Mouse (Mus musculus) layer of hippocampus, adult 2 months (tissue): Measurements from ENCODE around the gene Aig1. TPM values are rescaled to one million over a fixed set of nuclear protein-coding genes. Genes with fewer than 3 reads are reported as not detected.
A peak's percentile ranks its signal among the peaks of the same experiment; 100 is the strongest.

Experiments used
- DNase-seq, 2 experiments: peaks; one replicate each; pipeline ENCODE4 v3.0.0; 2022; ENCODE audit warnings: low spot score in 2 of 2
- H3K27ac ChIP-seq: fragments of 200-600 bp; 2 replicates; pipeline ENCODE4 v1.8.1; 2022
- H3K4me3 ChIP-seq: fragments of 200-600 bp; 2 replicates; pipeline ENCODE4 v1.8.1; 2022; ENCODE audit warnings: mild to moderate bottlenecking
- CTCF ChIP-seq: fragments of 200-600 bp; conservative IDR thresholded peaks from 2 replicates; pipeline ENCODE4 v1.8.1; 2022; ENCODE audit warnings: antibody characterized with exemption, mild to moderate bottlenecking, moderate library complexity
- total RNA-seq, 2 experiments: library from RNA; stranded (reverse); gene quantifications; 2 replicates each; pipeline ENCODE4 v1.2.3; 2021

Gene Aig1
- total RNA-seq, 2 experiments from 2014 or later, result 57.3 to 61.1 TPM

- no peak overlapping the region for H3K27ac ChIP-seq
- no peak for DNase-seq
- no peak overlapping the region for H3K4me3 ChIP-seq
- TF ChIP-seq CTCF, result no peak
These were observed 166.1 kb downstream of the Aig1 start for GRCm38 (mm10) chr10:13702688-13703087.

- DNase-seq, result no peak
- H3K4me3 ChIP-seq, result no peak overlapping the region
- no peak overlapping the region for H3K27ac ChIP-seq
- TF ChIP-seq CTCF, result no peak
These were observed 166.7 kb downstream of the Aig1 start for GRCm38 (mm10) chr10:13702043-13702442.

GRCm38 (mm10) chr10:13696326-13696725 is 172.5 kb downstream of the Aig1 start:
- no peak for DNase-seq
- H3K27ac ChIP-seq, result no peak overlapping the region
- H3K4me3 ChIP-seq, result no peak overlapping the region
- TF ChIP-seq CTCF, result no peak

DNA sequence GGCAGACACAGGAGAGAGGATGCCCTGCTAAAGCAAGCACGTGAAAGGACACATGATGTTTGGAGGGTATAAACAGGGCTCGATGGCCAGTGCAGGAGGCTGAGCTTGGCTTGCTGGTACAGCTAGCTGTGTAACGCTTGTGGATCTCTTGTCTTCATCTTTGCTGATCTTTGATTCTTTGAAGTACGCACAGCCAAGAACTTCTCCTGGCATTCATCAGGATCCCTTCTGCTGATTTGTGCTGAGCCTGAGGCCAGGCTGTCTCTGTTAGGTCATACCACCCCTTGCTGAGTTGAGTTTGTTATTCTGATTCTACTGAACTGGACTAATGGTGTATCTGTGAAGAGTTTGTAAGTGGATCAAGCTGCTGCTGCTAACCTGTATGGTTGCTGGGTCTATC is 175.5 kb downstream of the Aig1 start:
- DNase-seq, result no peak
- TF ChIP-seq CTCF, result no peak
- Histone ChIP-seq H3K4me3 (no peak overlapping the region), H3K27ac (no peak overlapping the region)

DNA sequence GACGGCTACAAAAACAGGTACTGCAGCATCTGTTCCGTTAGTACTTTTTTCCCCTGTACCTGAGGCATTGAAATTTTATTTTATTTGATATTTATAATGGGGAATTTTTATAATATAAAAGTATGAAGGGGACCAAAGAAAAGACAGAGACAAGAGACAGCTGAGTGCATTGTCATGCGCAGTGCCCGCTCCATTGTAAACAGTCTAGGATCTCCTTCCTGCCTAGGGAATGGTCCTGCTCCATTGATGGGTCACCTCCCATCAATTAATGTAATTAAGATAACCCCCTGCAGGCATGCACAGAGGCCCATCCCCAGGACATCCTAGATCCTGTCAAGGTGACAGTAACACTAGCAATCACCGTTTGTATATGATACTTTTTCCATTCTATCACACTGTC is 178.0 kb downstream of the Aig1 start:
- no peak overlapping the region for H3K27ac ChIP-seq
- H3K4me3 ChIP-seq, result no peak overlapping the region
- DNase-seq, result no peak
- no peak for TF ChIP-seq CTCF

GRCm38 (mm10) chr10:13689841-13690590 is 178.8 kb downstream of the Aig1 start:
- no peak for TF ChIP-seq CTCF
- Histone ChIP-seq H3K27ac (no peak overlapping the region), H3K4me3 (no peak overlapping the region)
- no peak for DNase-seq

DNA sequence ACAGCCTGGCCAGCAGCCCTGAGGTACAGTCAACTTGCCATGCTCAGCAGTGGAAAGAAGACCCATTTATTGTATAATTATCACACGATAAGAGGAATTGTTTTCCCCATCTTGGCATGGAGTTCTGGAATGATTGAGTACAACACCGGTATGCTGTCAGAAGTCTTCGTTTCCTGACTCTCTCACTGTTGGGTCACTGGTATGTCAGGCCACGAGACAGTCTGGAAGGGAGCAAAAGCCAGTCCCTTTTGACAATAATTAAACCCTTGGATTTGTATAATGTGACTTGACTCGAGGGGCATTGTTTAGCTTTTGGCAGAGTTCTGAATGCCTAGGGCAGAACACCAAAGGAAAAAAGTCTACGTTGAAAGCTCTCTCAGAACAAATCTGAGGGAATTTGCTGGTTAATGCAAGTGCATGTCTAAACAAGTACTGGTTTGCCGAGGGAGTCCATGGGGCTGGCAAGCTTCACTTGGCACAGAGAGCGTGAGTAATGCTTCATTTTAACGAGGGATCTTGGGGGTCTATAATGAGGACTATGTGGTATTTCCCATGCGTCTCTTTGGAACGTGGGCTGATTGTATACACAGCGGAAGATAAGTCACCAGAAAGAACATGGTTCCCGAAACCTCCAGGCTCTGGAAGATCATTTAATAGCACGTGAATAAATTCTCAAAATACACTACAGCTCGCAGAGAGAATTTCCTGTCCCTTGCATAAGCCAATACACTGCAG is 180.2 kb downstream of the Aig1 start:
- H3K27ac ChIP-seq, result no peak overlapping the region
- TF ChIP-seq CTCF, result no peak
- DNase-seq, result no peak
- no peak overlapping the region for H3K4me3 ChIP-seq

DNA sequence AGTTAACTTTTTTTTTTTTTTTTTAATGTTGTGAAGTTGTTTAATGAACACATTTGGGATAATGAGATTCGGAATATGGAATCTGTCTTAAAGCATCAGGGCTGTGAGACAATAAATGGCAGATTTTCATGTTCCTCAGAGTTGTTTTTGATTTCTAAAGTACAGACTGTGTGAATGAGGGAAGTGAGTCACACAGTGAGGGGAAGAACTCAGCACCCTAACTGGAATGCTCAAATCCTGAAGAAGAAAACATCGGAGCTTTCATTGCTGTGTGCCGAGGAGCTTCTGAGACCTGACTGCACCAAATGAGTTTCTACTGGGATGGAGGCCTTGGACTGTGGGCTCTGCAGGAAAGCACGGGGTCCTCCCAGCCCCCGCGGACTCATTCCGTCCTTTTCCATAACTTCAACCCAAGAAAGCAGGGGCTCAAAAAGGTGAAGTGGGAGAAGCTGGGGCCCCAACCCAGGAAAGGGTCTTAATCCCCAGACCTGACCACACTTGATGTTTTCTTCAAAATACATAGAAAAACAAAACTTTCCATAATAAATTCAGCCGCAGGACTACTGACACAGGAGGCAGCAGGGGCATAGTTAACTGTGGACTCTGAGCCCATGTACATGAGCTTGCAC is 181.5 kb downstream of the Aig1 start:
- H3K27ac ChIP-seq, result no peak overlapping the region; the same call in 1 of the 2 replicates
- DNase-seq, result no peak
- no peak overlapping the region for H3K4me3 ChIP-seq
- no peak for TF ChIP-seq CTCF

DNA sequence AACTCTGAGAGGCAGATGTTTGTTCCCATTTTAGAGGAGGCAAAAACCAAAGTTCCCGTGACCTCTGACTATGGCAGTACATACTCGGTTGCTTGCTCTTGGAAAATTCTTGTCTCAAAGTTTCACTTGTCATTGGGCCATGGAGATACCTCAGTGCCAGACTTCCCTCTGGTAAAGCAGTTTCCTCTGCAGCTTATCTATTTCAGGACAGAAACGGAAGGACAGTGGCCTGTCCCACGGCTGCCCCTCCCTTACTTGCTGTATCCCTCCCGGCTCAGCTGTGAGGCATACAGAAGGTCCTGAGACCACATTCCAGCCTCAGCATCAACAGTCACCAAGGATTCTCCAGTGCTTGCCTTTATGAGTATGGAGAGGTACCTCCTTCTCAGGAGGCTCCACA is 182.7 kb downstream of the Aig1 start:
- Histone ChIP-seq H3K27ac (peak overlapping the region; percentile 55; the same call in 1 of the 2 replicates), H3K4me3 (no peak overlapping the region)
- no peak for TF ChIP-seq CTCF
- no peak for DNase-seq

GRCm38 (mm10) chr10:13685366-13685765 is 183.4 kb downstream of the Aig1 start:
- TF ChIP-seq CTCF, result no peak
- no peak for DNase-seq
- Histone ChIP-seq H3K27ac (peak overlapping the region; percentile 28; the same call in 1 of the 2 replicates), H3K4me3 (no peak overlapping the region)

- Histone ChIP-seq H3K27ac (no peak overlapping the region), H3K4me3 (no peak overlapping the region)
- no peak for DNase-seq
- TF ChIP-seq CTCF, result peak; percentile 11; the same call in 1 of the 2 replicates
These were observed 184.3 kb downstream of the Aig1 start for GRCm38 (mm10) chr10:13684452-13684851.

DNA sequence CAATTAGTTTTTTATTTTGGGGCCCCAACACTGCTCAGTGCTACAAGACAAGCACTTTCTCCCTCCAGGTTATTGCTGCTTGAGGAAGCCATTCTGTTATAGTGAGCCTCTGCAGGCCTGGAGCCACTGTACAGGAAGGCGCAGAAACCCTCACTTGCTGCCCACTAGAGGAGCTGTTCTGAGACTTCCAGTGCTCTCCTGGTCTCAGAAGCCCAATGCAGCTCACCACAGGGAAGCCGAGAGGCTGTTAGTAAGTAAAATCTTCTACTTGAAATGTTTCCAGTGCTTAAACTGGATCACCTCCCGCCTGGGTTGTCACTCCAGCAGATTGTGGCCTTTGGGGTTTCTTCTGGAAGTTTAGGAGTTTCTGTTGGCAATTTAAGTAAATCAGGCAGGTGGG is 186.2 kb downstream of the Aig1 start:
- DNase-seq, result no peak

GRCm38 (mm10) chr10:13677440-13677839 is 191.3 kb downstream of the Aig1 start:
- no peak overlapping the region for H3K27ac ChIP-seq
- no peak for TF ChIP-seq CTCF
- DNase-seq, result no peak
- no peak overlapping the region for H3K4me3 ChIP-seq

More for the DNA sequence above, 186.2 kb downstream of the Aig1 start:
- H3K4me3 ChIP-seq, result no peak overlapping the region
- TF ChIP-seq CTCF, result peak; percentile 72
- H3K27ac ChIP-seq, result no peak overlapping the region
